Mouse (Mus musculus) liver, embryonic 11.5 days (tissue): Measurements from ENCODE around the gene Spred2. TPM values are rescaled to one million over a fixed set of nuclear protein-coding genes. Genes with fewer than 3 reads are reported as not detected.

Source experiments
- ATAC-seq: fragments of 200-750 bp; cut with Nextera tagmentation; replicated peaks from 2 replicates; pipeline ENCODE4 v1.8.0; 2017; ENCODE audit warnings: moderate number of reproducible peaks, mild to moderate bottlenecking, moderate TSS enrichment, moderate library complexity; ENCODE audit not compliant: low FRiP score
- DNase-seq: peaks from one replicate; pipeline ENCODE4 v3.0.0-alpha.2; 2017; ENCODE audit warnings: low spot score
- H3K27ac ChIP-seq: fragments of 300-500 bp; sonication (generic); 2 replicates; pipeline ENCODE4 v1.5.1; 2014; ENCODE audit warnings: mild to moderate bottlenecking, low read depth, low read length, control low read depth
- H3K27me3 ChIP-seq: fragments of 300-500 bp; sonication (generic); replicated peaks from 2 replicates; pipeline ENCODE4 v1.6.1; 2014; ENCODE audit warnings: low read length, mixed read lengths; ENCODE audit not compliant: control insufficient read depth, insufficient read depth
- H3K36me3 ChIP-seq: fragments of 300-500 bp; sonication (generic); 2 replicates; pipeline ENCODE4 v1.6.1; 2014; ENCODE audit warnings: mild to moderate bottlenecking, low read length, moderate library complexity, mixed read lengths; ENCODE audit not compliant: control insufficient read depth, insufficient read depth
- H3K4me1 ChIP-seq: fragments of 300-500 bp; sonication (generic); replicated peaks from 2 replicates; pipeline ENCODE4 v1.6.1; 2014; ENCODE audit warnings: low read length, mixed read lengths; ENCODE audit not compliant: control insufficient read depth, insufficient read depth
- H3K4me2 ChIP-seq: fragments of 300-500 bp; sonication (generic); 2 replicates; pipeline ENCODE4 v1.6.1; 2014; ENCODE audit warnings: mild to moderate bottlenecking, control low read depth, moderate library complexity
- H3K4me3 ChIP-seq: fragments of 300-500 bp; sonication (generic); 2 replicates; pipeline ENCODE4 v1.5.1; 2014; ENCODE audit warnings: low read depth, low read length, control low read depth
- H3K9ac ChIP-seq: fragments of 300-500 bp; sonication (generic); 2 replicates; pipeline ENCODE4 v1.6.1; 2014; ENCODE audit warnings: low read depth, low read length, control low read depth
- H3K9me3 ChIP-seq: fragments of 300-500 bp; sonication (generic); 2 replicates; pipeline ENCODE4 v1.6.1; 2016; ENCODE audit warnings: low read length, inconsistent platforms, mixed read lengths; ENCODE audit not compliant: control insufficient read depth
- WGBS: fragments of 180-500 bp; shearing (Covaris S2); extraction: QIAGEN DNeasy Blood & Tissue Kit; methylation state at CpG from one replicate; pipeline ENCODE4 v1.1.7; 2014; 5-methylcytosine and 5-hydroxymethylcytosine counted together
- polyA plus RNA-seq: library from polyadenylated mRNA; unstranded; fragments of >200 nt; fragmentation: Nextera tagmentation; extraction: Ambion mirVana; gene quantifications from 2 replicates; pipeline ENCODE4 v1.2.1, GENCODE M21; 2014

Gene Spred2
- polyA plus RNA-seq, 1 experiment from 2014 or later = 5.0 TPM

DNA sequence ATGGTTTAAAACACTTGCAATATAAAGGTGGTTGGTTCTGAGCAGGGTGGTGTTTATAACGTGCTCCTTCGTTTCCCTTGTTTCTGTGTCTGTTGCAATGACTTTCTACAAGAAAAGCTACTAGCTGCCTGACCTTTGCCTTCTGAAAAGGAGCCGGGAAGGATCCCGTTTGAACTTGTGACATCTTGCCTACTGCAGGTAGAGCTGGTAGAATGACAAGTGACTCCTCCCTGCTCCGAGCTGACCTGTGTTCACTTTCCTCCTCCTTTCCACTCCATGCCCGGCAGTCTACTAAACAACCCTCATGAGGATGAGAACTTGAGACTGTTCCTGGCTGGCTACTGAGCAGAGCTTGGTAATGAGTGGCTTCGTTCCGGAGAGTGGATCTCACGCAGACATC is 30.9 kb downstream of the Spred2 start:
- Histone ChIP-seq H3K4me2 (no peak overlapping the region), H3K36me3 (no peaks in the 10 kb centered on the region), H3K27ac (no peak overlapping the region), H3K9me3 (no peaks in the 10 kb centered on the region), H3K4me3 (no peak overlapping the region), H3K9ac (no peak overlapping the region), H3K4me1 (peaks cover 37% of the 10 kb centered on the region), H3K27me3 (no peaks in the 10 kb centered on the region)
- ATAC-seq (no peak), DNase-seq (no peak)
- 75% methylated on average over 9 of the region's 9 CpGs for WGBS

GRCm38 (mm10) chr11:19955701-19956100 is 31.5 kb downstream of the Spred2 start:
- Histone ChIP-seq H3K27me3 (no peaks in the 10 kb centered on the region), H3K4me2 (no peak overlapping the region), H3K4me3 (no peak overlapping the region), H3K4me1 (peaks cover 40% of the 10 kb centered on the region), H3K27ac (no peak overlapping the region), H3K36me3 (no peaks in the 10 kb centered on the region), H3K9me3 (no peaks in the 10 kb centered on the region), H3K9ac (no peak overlapping the region)
- ATAC-seq (no peak), DNase-seq (no peak)
- 58% methylated on average over 6 of the region's 6 CpGs for WGBS

DNA sequence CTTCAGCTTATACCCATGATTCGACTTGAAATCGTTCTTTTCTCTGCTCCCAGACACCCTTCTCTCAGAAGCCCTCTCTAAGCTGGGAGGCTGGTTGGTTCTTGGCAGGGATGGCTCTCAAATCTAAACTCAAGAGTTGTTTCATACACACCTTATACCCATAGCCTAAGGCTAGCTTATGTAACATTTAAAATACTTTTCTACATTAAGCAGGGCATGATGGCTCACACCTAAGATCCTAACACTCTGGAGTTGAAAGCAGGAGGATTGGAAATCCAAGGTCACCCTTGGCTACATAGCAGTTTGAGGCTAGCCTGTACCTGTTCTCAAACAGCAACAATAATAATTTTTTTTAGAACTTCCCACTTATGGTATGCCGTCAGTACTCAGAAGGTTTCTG is 34.8 kb downstream of the Spred2 start:
- WGBS = 78% methylated on average over 3 of the region's 3 CpGs
- Histone ChIP-seq H3K9me3 (no peaks in the 10 kb centered on the region), H3K4me3 (no peak overlapping the region), H3K27me3 (no peaks in the 10 kb centered on the region), H3K4me2 (no peak overlapping the region), H3K4me1 (peaks cover 42% of the 10 kb centered on the region), H3K36me3 (no peaks in the 10 kb centered on the region), H3K9ac (no peak overlapping the region), H3K27ac (no peak overlapping the region)
- ATAC-seq (no peak), DNase-seq (no peak)

DNA sequence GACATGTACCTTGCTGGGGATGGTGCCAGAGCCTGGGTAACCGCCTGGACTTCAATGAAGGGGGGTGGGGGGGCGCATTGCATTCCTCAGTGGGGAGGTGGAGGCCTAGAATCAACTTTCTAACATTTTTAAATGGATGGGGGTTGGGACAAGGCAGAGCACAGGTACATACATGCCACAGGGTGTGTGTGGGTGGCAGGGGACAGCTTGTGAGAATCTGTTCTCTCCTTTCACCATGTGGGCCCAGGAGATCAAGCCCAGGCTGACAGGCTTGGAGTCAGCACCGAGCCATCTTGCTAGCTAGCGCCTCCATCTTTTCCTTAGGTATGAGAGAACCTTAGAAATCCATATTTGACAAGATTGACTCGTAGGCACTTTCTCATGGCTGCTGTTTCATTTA is 35.7 kb downstream of the Spred2 start:
- H3K4me3 ChIP-seq = no peak overlapping the region
- 81% methylated on average over 5 of the region's 5 CpGs for WGBS
- DNase-seq (no peak), ATAC-seq (no peak)
- H3K4me2 ChIP-seq = no peak overlapping the region
- H3K9me3 ChIP-seq = no peaks in the 10 kb centered on the region
- no peaks in the 10 kb centered on the region for H3K27me3 ChIP-seq
- peaks cover 48% of the 10 kb centered on the region for H3K4me1 ChIP-seq
- H3K27ac ChIP-seq = no peak overlapping the region
- no peak overlapping the region for H3K9ac ChIP-seq
- no peaks in the 10 kb centered on the region for H3K36me3 ChIP-seq

- Histone ChIP-seq H3K27me3 (no peaks in the 10 kb centered on the region), H3K27ac (no peak overlapping the region), H3K4me3 (no peak overlapping the region), H3K4me2 (no peak overlapping the region), H3K9me3 (no peaks in the 10 kb centered on the region), H3K9ac (no peak overlapping the region), H3K4me1 (peaks cover 53% of the 10 kb centered on the region), H3K36me3 (no peaks in the 10 kb centered on the region)
- no peak for DNase-seq
- 82% methylated on average over 3 of the region's 3 CpGs for WGBS
- ATAC-seq = no peak
Observed at GRCm38 (mm10) chr11:19960541-19960940, 36.4 kb downstream of the Spred2 start.

DNA sequence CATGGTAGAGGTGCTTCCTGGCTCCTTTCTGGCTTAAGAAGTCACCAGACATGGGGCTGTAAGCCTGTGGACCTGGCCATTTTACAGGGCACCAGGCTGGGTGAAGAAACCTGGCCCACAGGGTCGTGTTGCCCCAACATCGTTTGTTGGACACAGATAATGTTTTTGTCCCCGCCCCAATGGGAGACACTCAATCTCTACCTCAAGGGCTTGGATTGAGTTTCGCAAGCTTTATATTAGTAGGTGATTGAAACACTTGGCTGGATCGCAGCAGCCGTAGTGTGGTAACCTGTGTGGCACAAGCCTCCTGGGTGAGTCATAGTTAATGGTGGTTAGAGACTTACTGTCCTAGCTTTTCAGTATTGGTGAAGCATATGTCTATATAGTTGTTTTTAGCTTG is 36.9 kb downstream of the Spred2 start:
- ATAC-seq = no peak
- Histone ChIP-seq H3K36me3 (no peaks in the 10 kb centered on the region), H3K9ac (no peak overlapping the region), H3K27ac (no peak overlapping the region), H3K4me3 (no peak overlapping the region), H3K4me1 (peaks cover 56% of the 10 kb centered on the region), H3K4me2 (no peak overlapping the region), H3K9me3 (no peaks in the 10 kb centered on the region), H3K27me3 (no peaks in the 10 kb centered on the region)
- WGBS = 77% methylated on average over 6 of the region's 6 CpGs
- no peak for DNase-seq

DNA sequence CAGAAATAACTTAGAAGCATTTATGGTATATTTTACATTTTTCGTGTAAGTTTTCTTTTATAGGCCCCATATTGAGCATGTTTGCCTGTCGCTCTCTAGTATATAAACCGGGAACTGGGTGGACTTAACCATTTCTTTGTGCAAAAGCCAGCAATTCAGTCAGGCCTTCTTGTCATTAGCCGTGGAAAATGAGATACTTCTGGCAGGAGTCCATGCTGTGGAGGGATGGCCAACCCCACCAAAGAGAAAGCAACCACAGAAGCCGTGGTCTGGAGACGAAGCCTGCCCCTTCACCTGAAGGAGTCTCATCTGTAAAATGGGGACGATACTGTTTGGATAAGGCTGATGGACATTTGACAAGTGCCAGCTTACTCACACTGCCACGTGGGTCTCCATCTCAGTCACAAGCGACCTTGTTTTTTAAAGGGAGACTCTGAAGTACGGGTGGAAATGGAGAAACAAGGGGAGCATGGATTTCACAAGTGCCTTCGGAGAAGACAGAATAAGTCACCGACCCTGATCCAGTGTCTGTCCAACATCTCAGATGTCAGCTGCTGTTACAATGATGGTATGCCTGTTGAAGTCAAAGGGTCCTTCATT is 37.7 kb downstream of the Spred2 start:
- Histone ChIP-seq H3K4me2 (no peak overlapping the region), H3K4me1 (peaks cover 63% of the 10 kb centered on the region), H3K9ac (no peak overlapping the region), H3K4me3 (no peak overlapping the region), H3K36me3 (no peaks in the 10 kb centered on the region), H3K9me3 (no peaks in the 10 kb centered on the region), H3K27ac (no peak overlapping the region), H3K27me3 (no peaks in the 10 kb centered on the region)
- ATAC-seq (no peak), DNase-seq (no peak)
- 81% methylated on average over 12 of the region's 12 CpGs for WGBS

- Histone ChIP-seq H3K9me3 (no peaks in the 10 kb centered on the region), H3K9ac (no peak overlapping the region), H3K27me3 (no peaks in the 10 kb centered on the region), H3K4me3 (no peak overlapping the region), H3K36me3 (no peaks in the 10 kb centered on the region), H3K4me2 (peak overlapping the region; percentile 16; the same call in 1 of the 2 replicates), H3K4me1 (peaks cover 58% of the 10 kb centered on the region), H3K27ac (no peak overlapping the region)
- ATAC-seq = peak; percentile 68
- WGBS = 14% methylated on average over 5 of the region's 5 CpGs
- no peak for DNase-seq
Observed at GRCm38 (mm10) chr11:19962796-19963195, 38.6 kb downstream of the Spred2 start.

DNA sequence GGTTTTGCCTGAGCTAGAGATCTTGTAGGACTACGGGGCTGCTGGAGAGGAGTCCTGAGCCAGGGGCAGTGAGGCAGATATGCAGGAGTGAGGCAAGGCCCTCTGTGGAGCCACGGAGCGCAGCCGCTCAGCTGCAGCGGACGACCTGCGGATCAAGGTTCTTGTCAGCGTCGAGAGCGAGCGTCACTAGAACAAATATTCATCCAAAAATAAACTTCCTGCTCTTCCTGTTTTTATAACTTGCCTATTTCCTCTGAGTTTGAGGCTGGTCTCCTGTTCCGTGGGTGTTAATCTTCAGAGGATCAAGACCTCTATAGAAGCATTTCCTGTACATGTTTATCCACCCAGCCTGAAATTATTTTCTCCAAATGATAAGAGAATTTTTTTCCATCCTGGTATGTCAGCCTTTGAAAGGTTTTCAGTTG is 39.6 kb downstream of the Spred2 start:
- no peak overlapping the region for H3K4me3 ChIP-seq
- H3K9me3 ChIP-seq = no peaks in the 10 kb centered on the region
- H3K27me3 ChIP-seq = no peaks in the 10 kb centered on the region
- H3K27ac ChIP-seq = peak overlapping the region; percentile 41; the same call in 1 of the 2 replicates
- no peaks in the 10 kb centered on the region for H3K36me3 ChIP-seq
- H3K9ac ChIP-seq = 0 out of 2 replicates have a peak overlapping the region, but pooled peaks have one; percentile 30
- peak overlapping the region; percentile 43 for H3K4me2 ChIP-seq
- 33% methylated on average over 12 of the region's 12 CpGs for WGBS
- H3K4me1 ChIP-seq = peaks cover 62% of the 10 kb centered on the region
- peak; percentile 32; the same call in 1 of the 2 replicates for ATAC-seq
- peak; percentile 57 for DNase-seq
